Mouse (Mus musculus) midbrain, embryonic 16.5 days (tissue): ENCODE results near the gene Pax7. TPM values are rescaled to one million over a fixed set of nuclear protein-coding genes. Genes with fewer than 3 reads are reported as not detected.

Experiments used
- ATAC-seq: fragments of 200-750 bp; cut with Nextera tagmentation; 2 replicates; pipeline ENCODE4 v1.8.0; 2017; ENCODE audit warnings: moderate TSS enrichment
- H3K27ac ChIP-seq: fragments of 300-500 bp; sonication (generic); 2 replicates; pipeline ENCODE4 v1.5.1; 2014; ENCODE audit warnings: mild to moderate bottlenecking, low read length, mixed read lengths
- H3K27me3 ChIP-seq: fragments of 300-500 bp; sonication (generic); 2 replicates; pipeline ENCODE4 v1.6.1; 2014; ENCODE audit warnings: low read depth, low read length, mixed read lengths; ENCODE audit not compliant: control insufficient read depth, insufficient read depth
- H3K36me3 ChIP-seq: fragments of 300-500 bp; sonication (generic); 2 replicates; pipeline ENCODE4 v1.6.1; 2014; ENCODE audit warnings: mild to moderate bottlenecking, low read length, moderate library complexity, mixed read lengths; ENCODE audit not compliant: control insufficient read depth, insufficient read depth
- H3K4me1 ChIP-seq: fragments of 300-500 bp; sonication (generic); 2 replicates; pipeline ENCODE4 v1.6.1; 2014; ENCODE audit warnings: mild to moderate bottlenecking, low read length, mixed read lengths; ENCODE audit not compliant: control insufficient read depth, insufficient read depth
- H3K4me2 ChIP-seq: fragments of 300-500 bp; sonication (generic); 2 replicates; pipeline ENCODE4 v1.6.1; 2014; ENCODE audit warnings: mild to moderate bottlenecking, low read length, mixed read lengths
- H3K4me3 ChIP-seq: fragments of 300-500 bp; sonication (generic); 2 replicates; pipeline ENCODE4 v1.5.1; 2014; ENCODE audit warnings: low read depth, mild to moderate bottlenecking, low read length, moderate library complexity, mixed read lengths
- H3K9ac ChIP-seq: fragments of 300-500 bp; sonication (generic); 2 replicates; pipeline ENCODE4 v1.6.1; 2014; ENCODE audit warnings: low read depth, low read length, mixed read lengths
- H3K9me3 ChIP-seq: fragments of 300-500 bp; sonication (generic); replicated peaks from 2 replicates; pipeline ENCODE4 v1.6.1; 2014; ENCODE audit warnings: mild to moderate bottlenecking, low read length, mixed read lengths; ENCODE audit not compliant: control insufficient read depth, poor library complexity, severe bottlenecking
- WGBS: fragments of 180-500 bp; shearing (Covaris S2); extraction: QIAGEN DNeasy Blood & Tissue Kit; methylation state at CpG from one replicate; pipeline ENCODE4 v1.1.7; 2014; 5-methylcytosine and 5-hydroxymethylcytosine counted together
- polyA plus RNA-seq: library from polyadenylated mRNA; unstranded; fragments of >200 nt; fragmentation: Nextera tagmentation; extraction: Ambion mirVana; gene quantifications from 2 replicates; pipeline ENCODE4 v1.2.1, GENCODE M21; 2015

Gene Pax7
- polyA plus RNA-seq, 1 experiment from 2014 or later, result 4.4 TPM

- Histone ChIP-seq H3K27me3 (peaks cover 40% of the 10 kb centered on the region), H3K4me1 (peaks cover 26% of the 10 kb centered on the region), H3K36me3 (no peaks in the 10 kb centered on the region), H3K4me2 (peak overlapping the region; percentile 51), H3K9me3 (no peaks in the 10 kb centered on the region), H3K27ac (peak overlapping the region; percentile 22; the same call in 1 of the 2 replicates), H3K9ac (peak overlapping the region; percentile 5; the same call in 1 of the 2 replicates), H3K4me3 (peak overlapping the region; percentile 27)
- WGBS, result 5% methylated on average over 30 of the region's 30 CpGs
- ATAC-seq, result no peak
These were observed 5.6 kb downstream of the Pax7 start for GRCm38 (mm10) chr4:139827501-139828282.

- WGBS, result 10% methylated on average over 3 of the region's 3 CpGs
- no peaks in the 10 kb centered on the region for H3K9me3 ChIP-seq
- H3K27ac ChIP-seq, result peak overlapping the region; percentile 36; the same call in 1 of the 2 replicates
- H3K36me3 ChIP-seq, result no peaks in the 10 kb centered on the region
- peak overlapping the region; percentile 46; the same call in 1 of the 2 replicates for H3K4me2 ChIP-seq
- no peak for ATAC-seq
- H3K4me1 ChIP-seq, result peaks cover 24% of the 10 kb centered on the region
- H3K9ac ChIP-seq, result no peak overlapping the region
- H3K27me3 ChIP-seq, result peaks cover 38% of the 10 kb centered on the region
- no peak overlapping the region; the same call in 1 of the 2 replicates for H3K4me3 ChIP-seq
These were observed 7.1 kb downstream of the Pax7 start for GRCm38 (mm10) chr4:139826231-139826630.

GRCm38 (mm10) chr4:139825326-139826112 lies 7.8 kb downstream of the Pax7 start:
- Histone ChIP-seq H3K9ac (peak overlapping the region; percentile 39; the same call in 1 of the 2 replicates), H3K4me2 (peak overlapping the region; percentile 46; the same call in 1 of the 2 replicates), H3K27me3 (peaks cover 32% of the 10 kb centered on the region), H3K4me1 (peaks cover 24% of the 10 kb centered on the region), H3K9me3 (no peaks in the 10 kb centered on the region), H3K4me3 (no peak overlapping the region; the same call in 1 of the 2 replicates), H3K27ac (peak overlapping the region; percentile 51; the same call in 1 of the 2 replicates), H3K36me3 (no peaks in the 10 kb centered on the region)
- ATAC-seq, result no peak
- WGBS, result 4% methylated on average over 14 of the region's 14 CpGs

- H3K4me1 ChIP-seq, result peaks cover 24% of the 10 kb centered on the region
- H3K4me2 ChIP-seq, result peak overlapping the region; percentile 46
- no peak for ATAC-seq
These were observed 8.6 kb downstream of the Pax7 start for GRCm38 (mm10) chr4:139824572-139825325.

GRCm38 (mm10) chr4:139823870-139824472 lies 9.4 kb downstream of the Pax7 start:
- peak overlapping the region; percentile 76 for H3K27ac ChIP-seq
- H3K27me3 ChIP-seq, result peaks cover 28% of the 10 kb centered on the region
- peak overlapping the region; percentile 34; the same call in 1 of the 2 replicates for H3K9ac ChIP-seq
- ATAC-seq, result no peak
- peak overlapping the region; percentile 22 for H3K4me3 ChIP-seq
- under 1% methylated on average over 31 of the region's 32 CpGs for WGBS
- no peaks in the 10 kb centered on the region for H3K9me3 ChIP-seq
- no peaks in the 10 kb centered on the region for H3K36me3 ChIP-seq
- H3K4me2 ChIP-seq, result peak overlapping the region; percentile 46
- H3K4me1 ChIP-seq, result peaks cover 24% of the 10 kb centered on the region

More at GRCm38 (mm10) chr4:139824572-139825325, 8.6 kb downstream of the Pax7 start:
- no peaks in the 10 kb centered on the region for H3K9me3 ChIP-seq
- no peak overlapping the region for H3K4me3 ChIP-seq
- WGBS, result 1% methylated on average over 22 of the region's 22 CpGs
- H3K9ac ChIP-seq, result no peak overlapping the region
- H3K27me3 ChIP-seq, result peaks cover 28% of the 10 kb centered on the region
- H3K36me3 ChIP-seq, result no peaks in the 10 kb centered on the region
- peak overlapping the region; percentile 76 for H3K27ac ChIP-seq

- WGBS, result under 1% methylated on average over 43 of the region's 44 CpGs
- H3K4me2 ChIP-seq, result peak overlapping the region; percentile 46
- no peaks in the 10 kb centered on the region for H3K36me3 ChIP-seq
- H3K4me3 ChIP-seq, result peak overlapping the region; percentile 22
- peak overlapping the region; percentile 76 for H3K27ac ChIP-seq
- no peak for ATAC-seq
- peak overlapping the region; percentile 34; the same call in 1 of the 2 replicates for H3K9ac ChIP-seq
- H3K9me3 ChIP-seq, result no peaks in the 10 kb centered on the region
- peaks cover 24% of the 10 kb centered on the region for H3K4me1 ChIP-seq
- H3K27me3 ChIP-seq, result peaks cover 30% of the 10 kb centered on the region
These were observed 10.0 kb downstream of the Pax7 start for GRCm38 (mm10) chr4:139823138-139823869.

GRCm38 (mm10) chr4:139822214-139823137 lies 10.9 kb downstream of the Pax7 start:
- Histone ChIP-seq H3K9me3 (no peaks in the 10 kb centered on the region), H3K9ac (peak overlapping the region; percentile 10; the same call in 1 of the 2 replicates), H3K4me3 (no peak overlapping the region), H3K4me1 (peaks cover 16% of the 10 kb centered on the region), H3K27ac (peak overlapping the region; percentile 76), H3K36me3 (no peaks in the 10 kb centered on the region), H3K4me2 (peak overlapping the region; percentile 54), H3K27me3 (peaks cover 34% of the 10 kb centered on the region)
- ATAC-seq, result no peak
- WGBS, result 1% methylated on average over 28 of the region's 28 CpGs
